Mouse (Mus musculus) neural tube, embryonic 15.5 days (tissue): ENCODE measurements around the gene Cat. TPM values are rescaled to one million over a fixed set of nuclear protein-coding genes. Genes with fewer than 3 reads are reported as not detected.

ENCODE experiments used
- ATAC-seq: fragments of 200-750 bp; cut with Nextera tagmentation; 2 replicates; pipeline ENCODE4 v1.8.0; 2017; ENCODE audit warnings: mild to moderate bottlenecking, moderate TSS enrichment, moderate library complexity; ENCODE audit not compliant: low FRiP score
- H3K27ac ChIP-seq: fragments of 300-500 bp; sonication (generic); replicated peaks from 2 replicates; pipeline ENCODE4 v1.5.1; 2015; ENCODE audit warnings: mild to moderate bottlenecking, inconsistent platforms
- H3K27me3 ChIP-seq: fragments of 300-500 bp; sonication (generic); replicated peaks from 2 replicates; pipeline ENCODE4 v1.6.1; 2015; ENCODE audit warnings: inconsistent platforms
- H3K36me3 ChIP-seq: fragments of 300-500 bp; sonication (generic); 2 replicates; pipeline ENCODE4 v1.6.1; 2015; ENCODE audit warnings: inconsistent platforms
- H3K4me1 ChIP-seq: fragments of 300-500 bp; sonication (generic); 2 replicates; pipeline ENCODE4 v1.6.1; 2015; ENCODE audit warnings: inconsistent platforms
- H3K4me2 ChIP-seq: fragments of 300-500 bp; sonication (generic); 2 replicates; pipeline ENCODE4 v1.6.1; 2015; ENCODE audit warnings: inconsistent platforms, mild to moderate bottlenecking, moderate library complexity
- H3K4me3 ChIP-seq: fragments of 300-500 bp; sonication (generic); replicated peaks from 2 replicates; pipeline ENCODE4 v1.5.1; 2015; ENCODE audit warnings: mild to moderate bottlenecking, inconsistent platforms
- H3K9ac ChIP-seq: fragments of 300-500 bp; sonication (generic); replicated peaks from 2 replicates; pipeline ENCODE4 v1.6.1; 2015; ENCODE audit warnings: mild to moderate bottlenecking, inconsistent platforms
- H3K9me3 ChIP-seq: fragments of 300-500 bp; sonication (generic); replicated peaks from 2 replicates; pipeline ENCODE4 v1.6.1; 2016; ENCODE audit warnings: inconsistent platforms
- WGBS: fragments of 180-500 bp; shearing (Covaris S2); methylation state at CpG from one replicate; pipeline ENCODE4 v1.1.7; 2015; ENCODE audit warnings: mixed read lengths; 5-methylcytosine and 5-hydroxymethylcytosine counted together
- polyA plus RNA-seq: library from polyadenylated mRNA; unstranded; fragments of >200 nt; fragmentation: Nextera tagmentation; extraction: Ambion mirVana; gene quantifications from 2 replicates; pipeline ENCODE4 v1.2.1, GENCODE M21; 2015

The Cat gene
- polyA plus RNA-seq, 1 experiment from 2014 or later, result 81.2 TPM

DNA sequence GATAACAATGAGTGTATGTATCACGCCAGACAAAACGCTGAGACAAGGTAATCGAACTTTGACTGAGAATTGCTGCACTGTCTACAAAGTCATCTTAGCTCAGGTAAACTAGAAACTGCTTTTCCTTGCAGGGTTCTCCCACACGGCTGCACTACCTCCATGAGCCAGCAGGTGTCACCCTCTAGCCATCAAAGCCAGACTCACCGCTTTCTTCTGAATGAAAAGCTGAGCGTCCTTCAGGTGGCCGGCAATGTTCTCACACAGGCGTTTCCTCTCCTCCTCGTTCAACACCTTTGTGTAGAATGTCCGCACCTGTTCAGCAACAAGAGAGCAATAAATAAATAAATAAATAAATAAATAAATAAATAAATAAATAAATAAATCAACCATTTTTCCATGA lies 28.3 kb downstream of the Cat start:
- peak; percentile 84; the same call in 1 of the 2 replicates for ATAC-seq
- no peaks in the 10 kb centered on the region for H3K27me3 ChIP-seq
- no peak overlapping the region for H3K4me3 ChIP-seq
- no peak overlapping the region for H3K4me2 ChIP-seq
- no peak overlapping the region for H3K9ac ChIP-seq
- no peaks in the 10 kb centered on the region for H3K9me3 ChIP-seq
- peaks cover 61% of the 10 kb centered on the region for H3K36me3 ChIP-seq
- no peak overlapping the region for H3K27ac ChIP-seq
- 17% methylated on average over 10 of the region's 10 CpGs for WGBS
- 0 out of 2 replicates have a peak, but pooled peaks cover 4% of the 10 kb centered on the region for H3K4me1 ChIP-seq

DNA sequence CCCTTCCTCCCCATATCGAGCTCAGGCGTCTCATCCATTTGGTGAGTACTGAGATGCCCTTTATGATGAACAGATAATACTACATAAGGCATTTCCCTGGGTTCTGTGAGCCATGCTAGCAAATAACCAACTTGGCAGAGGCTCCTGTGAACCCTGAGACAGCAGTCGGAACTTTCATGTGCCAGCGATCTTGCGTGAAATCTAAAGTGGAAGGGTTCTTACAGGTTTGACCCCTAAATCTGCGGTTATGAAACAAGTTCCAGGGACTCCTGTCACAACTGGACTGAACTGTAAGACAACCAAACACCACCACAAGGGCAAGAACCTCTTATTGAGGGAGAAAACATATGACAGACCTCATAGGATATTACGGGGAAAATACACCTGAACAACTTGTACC lies 29.2 kb downstream of the Cat start:
- no peak for ATAC-seq
- peaks cover 61% of the 10 kb centered on the region for H3K36me3 ChIP-seq
- no peak overlapping the region for H3K4me3 ChIP-seq
- H3K4me1 ChIP-seq, result no peaks in the 10 kb centered on the region
- no peaks in the 10 kb centered on the region for H3K27me3 ChIP-seq
- H3K4me2 ChIP-seq, result no peak overlapping the region
- 95% methylated on average over 7 of the region's 7 CpGs for WGBS
- no peak overlapping the region for H3K9ac ChIP-seq
- no peak overlapping the region for H3K27ac ChIP-seq
- H3K9me3 ChIP-seq, result no peaks in the 10 kb centered on the region

DNA sequence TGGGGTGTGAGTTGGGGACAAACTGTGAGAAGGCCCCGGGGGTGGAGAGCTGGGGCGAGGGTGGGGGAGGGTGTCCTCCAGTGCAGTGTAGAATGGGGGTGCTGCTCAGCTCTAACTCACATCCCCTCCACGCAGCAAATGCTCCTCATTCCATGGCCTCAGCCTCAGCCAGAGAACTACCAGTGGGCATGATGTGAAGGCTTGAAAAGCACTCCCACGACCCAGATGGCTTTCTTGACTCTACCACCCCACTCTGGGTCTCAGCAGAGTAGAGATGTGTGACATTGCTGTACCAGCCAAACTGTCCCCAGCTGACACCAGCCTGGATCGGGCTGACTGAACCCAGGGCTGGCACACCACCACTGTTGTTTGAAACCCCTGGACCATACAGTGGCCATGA lies 32.4 kb downstream of the Cat start:
- 92% methylated on average over 5 of the region's 5 CpGs for WGBS
- Histone ChIP-seq H3K4me3 (no peak overlapping the region), H3K36me3 (peaks cover 39% of the 10 kb centered on the region), H3K4me2 (no peak overlapping the region), H3K27ac (no peak overlapping the region), H3K9ac (no peak overlapping the region), H3K9me3 (no peaks in the 10 kb centered on the region), H3K4me1 (no peaks in the 10 kb centered on the region), H3K27me3 (no peaks in the 10 kb centered on the region)
- no peak for ATAC-seq

DNA sequence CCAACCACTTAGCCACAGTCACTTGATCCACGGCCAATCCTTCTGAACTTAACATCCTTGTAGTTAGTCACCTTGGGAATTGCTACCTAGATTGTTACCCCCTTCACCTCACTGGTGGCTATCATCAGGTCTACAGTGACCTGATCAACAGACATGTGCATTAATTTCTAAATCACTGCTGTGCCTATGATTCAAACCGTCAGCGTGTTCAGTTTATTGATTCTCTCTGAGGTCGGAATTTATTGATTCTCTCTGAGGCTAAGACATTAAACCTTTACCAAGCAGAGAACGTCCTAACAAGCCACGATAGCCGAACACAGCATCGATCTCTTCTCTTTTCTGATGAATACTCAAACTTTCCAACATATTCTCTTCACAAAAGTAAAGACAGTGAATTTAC lies 34.7 kb downstream of the Cat start:
- H3K9ac ChIP-seq, result no peak overlapping the region
- WGBS, result 90% methylated on average over 8 of the region's 8 CpGs
- H3K4me2 ChIP-seq, result no peak overlapping the region
- H3K27me3 ChIP-seq, result no peaks in the 10 kb centered on the region
- peaks cover 26% of the 10 kb centered on the region for H3K36me3 ChIP-seq
- H3K9me3 ChIP-seq, result no peaks in the 10 kb centered on the region
- no peak overlapping the region for H3K4me3 ChIP-seq
- no peak for ATAC-seq
- H3K27ac ChIP-seq, result no peak overlapping the region
- no peaks in the 10 kb centered on the region for H3K4me1 ChIP-seq

DNA sequence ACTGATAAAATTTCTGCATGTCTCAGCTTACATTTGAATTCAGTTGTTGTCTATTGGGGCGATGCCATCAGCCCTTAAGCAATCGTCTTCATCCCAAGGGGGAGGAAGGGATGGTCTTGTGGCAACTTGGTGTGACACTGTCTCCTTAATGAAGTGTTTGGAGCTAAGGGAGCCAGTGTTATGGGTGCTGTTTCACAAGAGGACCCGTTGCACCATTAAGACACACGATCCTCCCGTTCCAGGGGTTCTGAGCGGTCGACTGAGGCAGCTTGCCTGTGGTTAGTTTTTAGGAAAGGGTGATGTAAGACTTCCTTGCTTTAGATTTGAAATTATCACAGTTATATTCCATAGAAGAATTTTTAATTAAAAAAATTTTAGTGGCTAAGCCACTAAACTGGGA lies 35.1 kb downstream of the Cat start:
- Histone ChIP-seq H3K9ac (no peak overlapping the region), H3K9me3 (no peaks in the 10 kb centered on the region), H3K4me3 (no peak overlapping the region), H3K36me3 (peaks cover 22% of the 10 kb centered on the region), H3K27ac (no peak overlapping the region), H3K27me3 (no peaks in the 10 kb centered on the region), H3K4me1 (no peaks in the 10 kb centered on the region), H3K4me2 (no peak overlapping the region)
- 83% methylated on average over 7 of the region's 7 CpGs for WGBS
- no peak for ATAC-seq

DNA sequence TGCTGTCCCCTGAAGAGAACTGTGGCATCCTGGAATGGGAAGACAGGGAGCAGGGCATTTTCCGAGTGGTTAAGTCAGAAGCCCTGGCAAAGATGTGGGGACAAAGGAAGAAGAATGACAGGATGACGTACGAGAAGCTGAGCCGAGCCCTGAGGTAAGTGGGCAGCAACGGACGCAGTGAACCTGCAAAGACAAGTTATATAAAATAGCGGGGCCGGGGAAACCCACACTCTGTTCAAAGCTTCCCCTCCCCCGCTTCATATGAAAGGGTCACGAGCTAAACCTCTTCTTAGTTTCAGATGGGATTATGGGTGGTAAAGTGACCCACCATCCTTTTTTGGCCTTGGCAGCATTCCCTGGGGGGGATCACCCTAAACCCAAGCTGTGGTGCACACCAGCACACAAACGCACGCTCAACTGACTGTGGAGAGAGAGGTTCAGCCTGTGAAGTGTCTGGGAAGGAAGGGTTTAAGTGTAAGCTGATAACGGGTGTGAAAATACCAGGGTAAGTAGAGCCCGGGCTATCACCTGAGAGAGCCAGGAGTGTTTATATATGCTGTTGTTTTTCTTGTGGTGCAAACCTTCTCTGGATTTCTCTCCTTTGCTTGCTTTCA lies 35.9 kb downstream of the Cat start:
- Histone ChIP-seq H3K36me3 (peaks cover 15% of the 10 kb centered on the region), H3K9me3 (no peaks in the 10 kb centered on the region), H3K27me3 (no peaks in the 10 kb centered on the region), H3K4me3 (no peak overlapping the region), H3K4me1 (no peaks in the 10 kb centered on the region), H3K27ac (no peak overlapping the region), H3K4me2 (no peak overlapping the region), H3K9ac (no peak overlapping the region)
- ATAC-seq, result no peak
- WGBS, result 59% methylated on average over 14 of the region's 14 CpGs

DNA sequence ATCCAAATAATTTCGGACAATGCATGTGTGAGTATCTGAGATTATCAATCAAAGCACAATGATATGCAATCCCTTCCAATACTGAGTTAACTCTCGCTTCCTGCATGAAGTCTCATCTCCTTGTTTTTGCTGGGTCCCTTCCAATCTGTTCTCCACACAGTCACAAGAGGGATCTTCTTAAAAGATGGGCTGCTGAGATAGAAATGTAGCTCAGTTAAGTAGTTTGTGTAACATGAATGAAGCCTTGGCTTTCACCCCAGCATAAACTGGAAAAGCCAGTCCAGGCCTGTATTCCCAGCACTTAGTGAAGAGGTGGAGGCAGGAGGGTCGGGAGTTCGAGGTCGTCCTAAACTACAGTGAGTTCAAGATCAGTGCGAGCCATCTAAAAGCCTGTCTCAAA lies 38.6 kb downstream of the Cat start:
- Histone ChIP-seq H3K9ac (no peak overlapping the region), H3K4me1 (no peaks in the 10 kb centered on the region), H3K27ac (no peak overlapping the region), H3K36me3 (no peaks in the 10 kb centered on the region), H3K9me3 (no peaks in the 10 kb centered on the region), H3K4me3 (no peak overlapping the region), H3K27me3 (no peaks in the 10 kb centered on the region), H3K4me2 (no peak overlapping the region)
- no peak for ATAC-seq
- 90% methylated on average over 6 of the region's 6 CpGs for WGBS

DNA sequence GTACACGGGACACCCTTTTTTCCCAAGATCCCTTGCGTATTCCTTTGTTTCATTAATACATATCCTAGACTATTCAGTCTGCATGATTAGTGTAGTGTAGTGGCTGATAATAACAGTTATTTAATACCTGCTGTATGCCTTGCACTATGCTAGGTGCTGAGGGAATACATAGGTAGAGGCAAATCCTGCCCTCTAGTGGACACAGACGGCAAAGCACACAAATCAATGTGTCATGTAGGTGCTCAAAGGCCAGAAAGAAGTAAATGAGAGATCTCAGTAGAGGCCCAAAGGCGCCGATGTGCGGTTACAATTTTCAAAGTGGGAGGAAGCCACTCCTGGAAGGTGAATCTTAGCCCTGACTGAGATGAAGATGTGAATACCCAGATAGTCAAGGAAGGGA lies 39.2 kb downstream of the Cat start:
- H3K4me2 ChIP-seq, result no peak overlapping the region
- 68% methylated on average over 6 of the region's 6 CpGs for WGBS
- H3K9ac ChIP-seq, result no peak overlapping the region
- H3K4me1 ChIP-seq, result no peaks in the 10 kb centered on the region
- H3K27me3 ChIP-seq, result no peaks in the 10 kb centered on the region
- no peaks in the 10 kb centered on the region for H3K36me3 ChIP-seq
- no peak for ATAC-seq
- no peak overlapping the region for H3K4me3 ChIP-seq
- no peaks in the 10 kb centered on the region for H3K9me3 ChIP-seq
- no peak overlapping the region for H3K27ac ChIP-seq

DNA sequence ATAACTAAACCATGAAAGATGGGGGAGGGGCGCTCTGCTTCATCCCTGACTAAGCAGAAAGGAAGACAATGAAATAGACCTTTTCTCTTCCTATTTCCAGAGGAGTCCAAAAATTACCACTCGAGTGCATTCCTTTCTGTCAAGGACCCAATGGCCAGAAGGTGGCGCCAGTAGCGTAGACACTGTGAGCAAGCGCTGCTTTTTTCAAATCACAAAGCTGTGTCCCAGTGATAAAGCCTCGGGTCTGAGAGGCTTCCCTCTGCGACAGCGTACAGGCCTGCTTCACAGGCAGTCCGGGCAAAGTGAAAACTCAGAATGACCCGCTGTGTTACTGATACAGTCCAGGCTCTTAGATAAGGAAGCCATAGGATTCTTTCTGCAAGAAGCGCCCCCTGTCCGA lies 45.2 kb downstream of the Cat start:
- H3K27me3 ChIP-seq, result no peaks in the 10 kb centered on the region
- ATAC-seq, result peak; percentile 68; the same call in 1 of the 2 replicates
- H3K9ac ChIP-seq, result peak overlapping the region; percentile 40; the same call in 1 of the 2 replicates
- no peaks in the 10 kb centered on the region for H3K36me3 ChIP-seq
- peaks cover 14% of the 10 kb centered on the region; the same call in 1 of the 2 replicates for H3K4me1 ChIP-seq
- H3K4me2 ChIP-seq, result peak overlapping the region; percentile 57
- no peak overlapping the region for H3K27ac ChIP-seq
- WGBS, result 4% methylated on average over 12 of the region's 12 CpGs
- H3K4me3 ChIP-seq, result peak overlapping the region; percentile 27
- H3K9me3 ChIP-seq, result no peaks in the 10 kb centered on the region

DNA sequence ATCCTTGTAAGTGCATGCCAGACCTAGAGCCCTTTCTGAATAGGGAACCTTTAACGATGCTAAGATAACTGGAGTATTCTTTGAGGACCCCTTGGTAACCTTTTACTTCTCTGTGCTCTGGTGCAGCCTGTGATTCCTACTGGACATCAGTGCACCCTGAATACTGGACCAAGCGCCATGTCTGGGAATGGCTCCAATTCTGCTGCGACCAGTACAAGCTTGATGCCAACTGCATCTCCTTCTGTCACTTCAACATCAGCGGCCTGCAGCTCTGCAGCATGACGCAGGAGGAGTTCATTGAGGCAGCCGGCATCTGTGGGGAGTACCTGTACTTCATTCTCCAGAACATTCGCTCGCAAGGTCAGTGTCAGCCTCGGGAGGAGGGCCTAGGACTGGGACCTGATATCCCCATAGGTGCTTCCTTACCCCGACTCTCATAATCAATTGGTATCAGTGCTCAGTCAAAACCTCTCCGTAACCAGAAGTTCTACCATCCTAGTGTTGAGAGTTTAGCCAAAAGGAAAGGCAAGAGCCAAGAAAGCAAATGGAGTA lies 45.8 kb downstream of the Cat start:
- peaks cover 14% of the 10 kb centered on the region; the same call in 1 of the 2 replicates for H3K4me1 ChIP-seq
- 93% methylated on average over 11 of the region's 11 CpGs for WGBS
- H3K27ac ChIP-seq, result no peak overlapping the region
- H3K36me3 ChIP-seq, result no peaks in the 10 kb centered on the region
- no peak overlapping the region for H3K9ac ChIP-seq
- H3K9me3 ChIP-seq, result no peaks in the 10 kb centered on the region
- H3K4me3 ChIP-seq, result no peak overlapping the region
- no peaks in the 10 kb centered on the region for H3K27me3 ChIP-seq
- no peak overlapping the region for H3K4me2 ChIP-seq
- ATAC-seq, result no peak

DNA sequence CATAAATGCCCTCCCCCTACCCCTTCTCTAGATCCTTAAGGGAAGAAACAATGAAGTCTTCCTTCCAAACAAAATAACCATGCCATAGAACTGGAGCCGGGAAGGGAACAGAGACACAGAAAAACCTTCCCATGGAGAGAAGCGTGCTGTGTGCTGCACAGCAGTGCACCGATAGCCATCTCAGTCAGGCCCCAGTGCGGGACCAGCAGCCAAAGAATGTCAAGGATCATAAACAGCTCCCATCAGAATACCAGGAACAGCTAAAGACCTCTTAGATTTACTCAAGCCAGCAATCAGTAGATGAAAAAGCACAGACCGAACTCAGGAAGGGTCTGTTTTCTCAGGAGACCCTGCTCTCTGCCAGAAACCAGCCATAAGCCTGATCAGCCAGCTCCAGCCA lies 48.4 kb downstream of the Cat start:
- WGBS, result 42% methylated on average over 5 of the region's 5 CpGs
- H3K9me3 ChIP-seq, result no peaks in the 10 kb centered on the region
- no peak overlapping the region for H3K27ac ChIP-seq
- no peaks in the 10 kb centered on the region for H3K36me3 ChIP-seq
- no peak for ATAC-seq
- no peaks in the 10 kb centered on the region for H3K27me3 ChIP-seq
- no peak overlapping the region for H3K4me2 ChIP-seq
- H3K4me3 ChIP-seq, result no peak overlapping the region
- peaks cover 14% of the 10 kb centered on the region; the same call in 1 of the 2 replicates for H3K4me1 ChIP-seq
- H3K9ac ChIP-seq, result no peak overlapping the region

DNA sequence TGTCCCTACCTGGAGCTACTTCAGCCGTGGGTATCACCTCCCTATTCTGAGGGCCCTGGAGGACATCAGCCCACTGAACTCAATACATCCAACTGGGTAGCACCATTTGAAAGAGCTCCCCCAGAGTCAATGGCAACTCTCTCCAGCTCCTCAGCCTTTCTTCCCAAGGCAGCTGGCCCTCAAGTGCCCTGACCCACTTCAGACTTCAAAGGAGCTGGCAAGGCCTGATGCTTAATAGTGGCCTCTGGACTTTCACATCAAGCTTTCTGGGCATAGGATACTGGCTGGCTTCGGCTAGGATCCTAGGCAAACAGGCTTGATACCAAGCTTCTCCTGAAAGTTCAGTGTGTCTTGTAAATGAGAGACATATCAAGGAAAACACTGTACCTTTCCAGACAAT lies 49.9 kb downstream of the Cat start:
- no peak overlapping the region for H3K9ac ChIP-seq
- no peaks in the 10 kb centered on the region for H3K9me3 ChIP-seq
- H3K27ac ChIP-seq, result no peak overlapping the region
- peaks cover 14% of the 10 kb centered on the region; the same call in 1 of the 2 replicates for H3K4me1 ChIP-seq
- ATAC-seq, result no peak
- H3K27me3 ChIP-seq, result no peaks in the 10 kb centered on the region
- H3K4me2 ChIP-seq, result no peak overlapping the region
- no peak overlapping the region for H3K4me3 ChIP-seq
- WGBS, result 84% methylated on average over 2 of the region's 2 CpGs
- H3K36me3 ChIP-seq, result no peaks in the 10 kb centered on the region
